Mouse (Mus musculus): ENCODE results near the gene Gnb5. TPM values are rescaled to one million over a fixed set of nuclear protein-coding genes. Genes with fewer than 3 reads are reported as not detected.
"Not testable (repeated sequence)": the region's sequence is repeated elsewhere in the genome, so short reads cannot be mapped to it uniquely, and the experiment has no call there.

Gene Gnb5
- total RNA-seq, 4 experiments from 2014 or later, result 8.9 to 13.8 (median 12.0) TPM

DNA sequence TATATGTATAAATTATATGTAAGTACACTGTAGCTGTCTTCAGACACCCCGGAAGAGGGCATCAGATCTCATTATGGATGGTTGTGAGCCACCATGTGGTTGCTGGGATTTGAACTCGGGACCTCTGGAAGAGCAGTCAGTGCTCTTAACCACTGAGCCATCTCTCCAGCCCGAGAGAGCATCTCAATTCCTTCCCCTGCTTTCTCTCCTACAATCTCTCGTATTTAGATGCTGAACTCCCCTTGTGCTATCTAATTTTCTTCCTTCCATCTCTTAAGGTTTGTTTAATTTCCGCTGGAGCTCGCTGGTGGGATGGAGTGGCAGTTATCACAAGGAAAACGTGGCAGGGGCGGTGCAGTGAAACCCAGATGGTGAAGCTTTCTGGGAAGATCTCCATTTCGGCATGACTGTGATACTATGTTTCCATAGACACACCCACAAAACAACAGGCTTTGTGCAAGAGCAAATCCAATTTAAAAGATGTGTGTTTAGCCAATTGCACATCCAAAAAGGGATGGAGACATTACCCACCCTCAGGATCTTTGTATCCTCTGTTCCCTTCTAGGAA lies 51.1 kb downstream of the Gnb5 start:
- no peak for DNase-seq (ENCODE audit: low spot score in 2 of 2)

- DNase-seq (ENCODE audit: low spot score in 2 of 2), result peak; percentile 26 to 42
Measured at GRCm38 (mm10) chr9:75361699-75362098, 55.6 kb downstream of the Gnb5 start.

DNA sequence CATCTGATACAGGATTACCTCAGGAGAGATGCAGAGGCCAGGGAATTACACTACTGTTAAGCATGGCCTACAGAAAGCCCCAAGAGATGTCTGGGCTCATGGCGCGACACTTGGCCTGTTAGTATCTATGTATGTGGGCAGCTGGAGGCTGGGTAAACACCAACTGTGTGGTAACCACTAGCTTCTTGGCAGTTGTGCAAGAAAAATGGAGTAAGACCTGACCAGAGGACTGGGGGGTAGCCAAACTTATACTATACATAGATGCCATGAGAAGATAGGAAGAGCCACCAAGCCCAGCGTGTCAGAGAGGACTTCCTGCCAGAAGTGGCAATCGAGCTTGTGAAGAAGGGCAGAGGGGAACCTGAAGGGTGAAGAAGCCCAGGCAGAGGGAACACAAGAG lies 56.1 kb downstream of the Gnb5 start:
- no peak for DNase-seq (ENCODE audit: low spot score in 2 of 2)

DNA sequence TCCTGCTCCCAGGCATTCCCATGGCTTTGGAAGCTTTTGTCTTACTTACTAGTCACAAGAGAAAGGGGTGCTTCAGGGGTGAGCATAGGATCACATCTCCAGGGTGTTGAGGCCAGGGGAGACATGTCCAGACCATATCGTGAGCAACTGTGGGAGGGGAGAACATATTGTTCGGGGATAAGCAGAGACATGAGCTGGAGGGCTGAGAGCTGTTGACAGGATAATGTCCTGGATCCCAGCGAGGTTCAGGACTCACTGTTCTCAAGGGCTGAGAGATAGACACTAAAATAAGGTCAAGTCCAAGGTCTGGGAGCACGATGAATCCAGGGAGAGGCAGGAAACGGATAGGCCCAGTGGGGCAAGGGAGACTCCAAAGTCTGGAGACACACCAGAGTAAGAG lies 56.9 kb downstream of the Gnb5 start:
- no peak for DNase-seq (ENCODE audit: low spot score in 2 of 2)

GRCm38 (mm10) chr9:75363702-75364101 lies 57.6 kb downstream of the Gnb5 start:
- not testable (repeated sequence) for DNase-seq (ENCODE audit: low spot score in 2 of 2)

DNA sequence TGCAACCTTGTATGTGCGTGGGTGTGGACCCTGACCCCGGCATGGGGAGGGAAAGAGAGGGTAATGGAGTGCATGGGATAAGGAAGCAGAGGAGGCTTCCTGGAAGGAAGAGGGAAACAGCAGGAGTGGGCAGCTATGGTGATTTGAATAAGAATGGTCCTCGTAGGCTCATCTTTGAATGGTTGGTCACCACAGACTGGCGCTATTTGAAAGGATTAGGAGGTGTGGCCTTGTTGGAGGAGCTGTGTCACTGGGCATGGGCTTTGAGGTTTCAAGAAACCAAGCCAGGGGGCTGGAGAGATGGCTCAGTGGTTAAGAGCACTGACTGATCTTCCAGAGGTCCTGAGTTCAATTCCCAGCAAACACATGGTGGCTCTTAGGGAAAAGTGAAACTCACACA lies 59.1 kb downstream of the Gnb5 start:
- no peak for DNase-seq (ENCODE audit: low spot score in 2 of 2)

DNA sequence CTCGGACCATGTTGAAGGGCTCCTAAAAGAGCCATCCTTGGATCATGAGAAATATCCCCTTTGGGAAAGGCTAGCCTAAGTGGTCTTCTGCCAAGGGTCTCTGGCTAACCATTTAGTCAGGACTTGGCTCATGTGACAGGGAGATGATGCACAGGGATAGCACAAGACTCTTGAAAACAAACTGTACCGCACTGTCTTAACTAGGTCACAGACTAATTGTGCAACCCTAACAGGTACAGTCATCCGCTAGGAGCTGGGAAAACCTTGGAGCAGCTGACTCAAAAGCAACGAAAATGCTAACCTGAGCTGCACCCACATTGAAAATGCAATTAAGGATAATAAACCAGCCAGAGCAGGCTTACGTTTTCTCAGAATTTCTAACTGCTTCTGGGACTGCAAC lies 60.1 kb downstream of the Gnb5 start:
- no peak for DNase-seq (ENCODE audit: low spot score in 2 of 2)

DNA sequence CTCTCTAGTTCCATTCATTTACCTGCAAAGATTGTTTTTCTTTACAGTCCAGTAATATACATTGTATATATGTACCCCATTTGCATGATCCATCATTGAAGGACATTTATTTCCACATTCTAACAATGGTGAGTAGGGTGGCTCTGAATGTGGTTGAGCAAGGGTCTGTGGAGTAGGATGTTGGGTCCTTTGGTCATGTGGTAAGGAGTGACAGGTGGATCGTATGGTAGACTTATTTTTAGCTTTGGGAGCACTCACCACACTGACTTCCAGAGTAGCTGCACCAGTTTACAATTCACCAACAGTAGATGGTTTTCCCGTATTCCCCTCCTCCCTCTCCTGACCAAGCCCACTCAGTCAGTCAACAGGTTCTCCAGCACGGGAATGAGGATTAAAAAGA lies 62.7 kb downstream of the Gnb5 start:
- DNase-seq (ENCODE audit: low spot score in 2 of 2), result no peak

- DNase-seq (ENCODE audit: low spot score in 2 of 2), result no peak
Measured at GRCm38 (mm10) chr9:75375606-75376005, 69.5 kb downstream of the Gnb5 start.

- DNase-seq (ENCODE audit: low spot score in 2 of 2), result no peak
Measured at GRCm38 (mm10) chr9:75376428-75376827, 70.3 kb downstream of the Gnb5 start.

GRCm38 (mm10) chr9:75378774-75379173 lies 72.7 kb downstream of the Gnb5 start:
- DNase-seq (ENCODE audit: low spot score in 2 of 2), result no peak

DNA sequence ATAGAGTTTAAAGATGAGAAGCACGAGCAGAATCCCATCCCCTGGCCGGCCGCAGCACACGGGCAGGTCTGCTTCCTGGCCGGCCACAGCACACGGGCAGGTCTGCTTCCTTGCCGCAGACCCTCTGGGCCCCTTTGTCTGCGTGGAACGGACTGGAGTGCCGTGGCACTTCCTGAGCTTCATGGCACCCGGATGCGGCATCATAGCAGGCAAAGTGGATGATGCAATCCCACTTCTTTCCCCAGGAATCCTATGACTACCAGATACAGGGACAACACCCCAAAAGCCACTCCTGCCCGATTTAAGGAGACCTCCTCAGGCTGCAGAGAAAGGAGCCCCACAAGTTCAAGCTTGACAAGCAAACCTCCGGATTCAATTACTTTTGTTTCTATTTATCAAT lies 76.7 kb downstream of the Gnb5 start:
- DNase-seq (ENCODE audit: low spot score in 2 of 2), result no peak

DNA sequence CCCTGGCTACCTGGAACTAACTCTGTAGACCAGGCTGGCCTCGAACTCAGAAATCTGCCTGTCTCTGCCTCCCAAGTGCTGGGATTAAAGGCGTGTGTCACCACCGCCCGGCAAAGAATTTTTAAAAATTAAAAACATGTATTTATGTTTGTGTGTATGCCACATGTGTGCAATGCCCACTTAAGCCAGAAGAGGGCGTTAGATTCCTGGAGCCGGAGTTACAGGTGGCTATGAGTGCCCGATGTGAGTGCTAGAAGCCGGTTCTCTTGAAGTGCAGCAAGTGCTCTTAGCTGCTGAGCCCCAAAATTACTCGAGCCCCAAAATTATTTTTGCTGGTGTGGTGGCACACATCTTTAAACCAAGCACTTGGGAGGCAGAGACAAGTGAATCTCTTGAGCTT lies 77.7 kb downstream of the Gnb5 start:
- DNase-seq (ENCODE audit: low spot score in 2 of 2), result no peak

GRCm38 (mm10) chr9:75384337-75384962 lies 78.4 kb downstream of the Gnb5 start:
- DNase-seq (ENCODE audit: low spot score in 2 of 2), result no peak

- no peak for DNase-seq (ENCODE audit: low spot score in 2 of 2)
Measured at GRCm38 (mm10) chr9:75385218-75385974, 79.3 kb downstream of the Gnb5 start.

DNA sequence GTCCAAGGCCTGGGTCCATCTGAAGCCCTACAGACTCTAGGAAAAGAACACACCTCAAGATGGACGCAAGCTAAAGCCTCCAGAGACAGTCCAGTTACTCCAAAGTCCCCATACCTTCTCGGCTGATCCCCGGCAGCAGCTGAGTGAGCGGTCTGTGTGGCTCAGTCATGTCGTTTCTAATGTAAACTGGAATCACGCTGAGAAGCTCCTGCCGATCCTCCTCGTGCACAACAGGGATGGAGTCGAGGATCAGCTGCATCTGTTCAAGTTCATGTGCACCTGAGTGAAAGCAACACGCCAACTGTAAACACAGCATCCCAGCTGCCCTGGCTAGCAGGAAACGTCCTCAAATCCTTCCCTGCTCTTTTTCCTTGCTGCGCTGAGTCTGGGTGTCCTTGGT lies 87.2 kb downstream of the Gnb5 start:
- DNase-seq (ENCODE audit: low spot score in 2 of 2), result no peak

Other genes with a start within 250 kb of the Gnb5 start
- 10 to 100 TPM; 10.6 to 14.9 (median 13.0) TPM for gene Myo5a, start 235.3 kb upstream of the Gnb5 start, total RNA-seq (2022)
- gene Myo5c, start 74.3 kb upstream of the Gnb5 start, total RNA-seq (2022), result 10 to 100 TPM in 1 of 4 experiments, 1 to 10 TPM in 3; 7.2 to 12.8 (median 8.8) TPM
- not detected for gene Bcl2l10, start 41.5 kb downstream of the Gnb5 start, total RNA-seq (2022)
- 10 to 100 TPM; 28.5 to 36.0 (median 30.5) TPM for gene Mapk6, start 103.7 kb downstream of the Gnb5 start, total RNA-seq (2022)
- gene Leo1, start 135.2 kb downstream of the Gnb5 start, total RNA-seq (2022), result 10 to 100 TPM; 14.8 to 23.2 (median 22.2) TPM